Mouse (Mus musculus) ES-Bruce4 (cell line): Measurements from ENCODE around the gene Sh3rf3. TPM values are rescaled to one million over a fixed set of nuclear protein-coding genes. Genes with fewer than 3 reads are reported as not detected.

Experiments used
- H3K27ac ChIP-seq: 2 replicates; pipeline ENCODE4 v1.5.1; 2012; ENCODE audit warnings: low read length, inconsistent platforms; ENCODE audit not compliant: insufficient read depth
- H3K27me3 ChIP-seq: 2 replicates; pipeline ENCODE4 v1.6.1; 2012; ENCODE audit warnings: mild to moderate bottlenecking, low read length, inconsistent platforms; ENCODE audit not compliant: control insufficient read depth, poor library complexity, insufficient read depth, severe bottlenecking
- H3K36me3 ChIP-seq: 2 replicates; pipeline ENCODE4 v1.6.1; 2012; ENCODE audit warnings: inconsistent platforms, mild to moderate bottlenecking, low read length, moderate library complexity; ENCODE audit not compliant: control insufficient read depth, poor library complexity, insufficient read depth, severe bottlenecking
- H3K4me1 ChIP-seq: one replicate; pipeline ENCODE4 v1.8.1; 2011; ENCODE audit warnings: low read length; ENCODE audit not compliant: control insufficient read depth, insufficient read depth
- H3K4me3 ChIP-seq: 2 replicates; pipeline ENCODE4 v1.5.1; 2011; ENCODE audit warnings: low read depth, mild to moderate bottlenecking, low read length
- H3K9ac ChIP-seq: 2 replicates; pipeline ENCODE4 v1.6.1; 2012; ENCODE audit warnings: low read depth, mild to moderate bottlenecking, inconsistent platforms; ENCODE audit not compliant: poor library complexity, severe bottlenecking
- H3K9me3 ChIP-seq: replicated peaks from 2 replicates; pipeline ENCODE4 v1.6.1; 2012; ENCODE audit warnings: mild to moderate bottlenecking, low read length, inconsistent platforms; ENCODE audit not compliant: control insufficient read depth, poor library complexity, insufficient read depth, severe bottlenecking
- CTCF ChIP-seq: IDR thresholded peaks from one replicate; pipeline ENCODE4 v1.8.1; 2011; ENCODE audit warnings: low read depth, low read length
- EP300 ChIP-seq: IDR thresholded peaks from 2 replicates; pipeline ENCODE4 v1.6.1; 2011; ENCODE audit warnings: low read depth, low read length; ENCODE audit not compliant: insufficient read depth
- POLR2A ChIP-seq: IDR thresholded peaks from one replicate; pipeline ENCODE4 v1.8.1; 2011; ENCODE audit warnings: low read length; ENCODE audit not compliant: insufficient read depth
- polyA plus RNA-seq: library from polyadenylated mRNA; stranded (reverse); fragments of >200 nt; gene quantifications from 2 replicates; pipeline ENCODE4 v1.2.4, GENCODE M21; 2011; ENCODE audit warnings: low read depth; ENCODE audit not compliant: missing spikeins, insufficient read depth, insufficient read length

Sh3rf3 gene
- polyA plus RNA-seq, 1 experiment, result 0.55 TPM

GRCm38 (mm10) chr10:58944930-58945329 is 131.8 kb downstream of the Sh3rf3 start:
- no peaks in the 10 kb centered on the region for H3K27me3 ChIP-seq
- no peaks in the 10 kb centered on the region for H3K4me1 ChIP-seq
- H3K4me3 ChIP-seq, result no peak overlapping the region
- no peak overlapping the region for H3K9ac ChIP-seq
- TF ChIP-seq POLR2A, result no peak
- TF ChIP-seq CTCF, result no peak
- no peak for TF ChIP-seq EP300
- no peaks in the 10 kb centered on the region for H3K36me3 ChIP-seq
- H3K27ac ChIP-seq, result no peak overlapping the region
- 0 out of 2 replicates have a peak, but pooled peaks cover 3% of the 10 kb centered on the region for H3K9me3 ChIP-seq

GRCm38 (mm10) chr10:58949770-58950638 is 136.8 kb downstream of the Sh3rf3 start:
- TF ChIP-seq CTCF (no peak), POLR2A (no peak), EP300 (no peak)
- Histone ChIP-seq H3K9me3 (no peaks in the 10 kb centered on the region), H3K36me3 (no peaks in the 10 kb centered on the region), H3K9ac (no peak overlapping the region), H3K4me3 (no peak overlapping the region), H3K27ac (no peak overlapping the region), H3K4me1 (no peaks in the 10 kb centered on the region), H3K27me3 (0 out of 2 replicates have a peak, but pooled peaks cover 1% of the 10 kb centered on the region)

DNA sequence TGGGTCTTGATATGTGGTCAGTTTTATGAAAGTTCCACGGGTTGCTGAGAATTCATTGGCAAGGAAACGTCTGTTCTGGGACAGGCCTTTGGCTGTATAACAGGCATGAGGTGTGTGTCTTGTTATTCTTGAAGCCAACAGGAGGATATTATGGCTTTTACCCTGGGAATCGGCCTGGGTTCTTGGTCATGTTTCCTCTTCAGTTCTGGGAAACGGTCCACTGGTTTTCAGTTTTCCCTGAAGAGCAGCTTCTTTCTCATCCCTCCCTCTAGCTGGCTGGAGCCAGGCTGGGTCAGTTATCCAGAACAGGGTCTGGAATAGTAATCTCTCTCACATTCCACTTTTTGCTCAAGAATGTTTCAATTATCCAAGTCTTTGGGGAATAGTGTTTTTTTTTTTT is 147.0 kb downstream of the Sh3rf3 start:
- Histone ChIP-seq H3K27ac (no peak overlapping the region), H3K27me3 (no peaks in the 10 kb centered on the region), H3K9me3 (no peaks in the 10 kb centered on the region), H3K9ac (no peak overlapping the region), H3K4me3 (no peak overlapping the region), H3K4me1 (no peaks in the 10 kb centered on the region), H3K36me3 (no peaks in the 10 kb centered on the region)
- no peak for TF ChIP-seq EP300
- no peak for TF ChIP-seq CTCF
- TF ChIP-seq POLR2A, result no peak

DNA sequence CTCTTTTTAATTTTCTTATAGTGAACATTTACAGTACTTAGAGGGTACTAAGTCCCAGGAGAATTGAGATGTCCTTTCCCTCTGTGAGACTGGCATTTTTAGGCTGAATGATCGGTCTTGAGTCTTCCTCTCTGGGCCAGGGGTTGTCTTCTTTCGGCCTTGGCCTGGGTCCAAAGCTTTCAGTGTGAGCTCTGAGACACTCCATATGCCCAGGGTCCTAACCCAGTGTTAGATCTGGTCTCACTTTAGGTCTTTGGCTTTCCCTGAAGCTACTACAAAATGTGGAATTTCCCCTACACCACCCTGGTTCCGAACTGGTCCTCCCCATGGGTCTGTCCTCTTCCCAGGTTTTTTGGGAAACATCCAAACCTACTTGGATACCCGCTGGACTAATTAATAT is 155.1 kb downstream of the Sh3rf3 start:
- Histone ChIP-seq H3K27ac (no peak overlapping the region), H3K9me3 (no peaks in the 10 kb centered on the region), H3K27me3 (no peaks in the 10 kb centered on the region), H3K36me3 (no peaks in the 10 kb centered on the region), H3K4me3 (no peak overlapping the region), H3K4me1 (no peaks in the 10 kb centered on the region), H3K9ac (no peak overlapping the region)
- TF ChIP-seq EP300 (no peak), CTCF (no peak), POLR2A (no peak)

DNA sequence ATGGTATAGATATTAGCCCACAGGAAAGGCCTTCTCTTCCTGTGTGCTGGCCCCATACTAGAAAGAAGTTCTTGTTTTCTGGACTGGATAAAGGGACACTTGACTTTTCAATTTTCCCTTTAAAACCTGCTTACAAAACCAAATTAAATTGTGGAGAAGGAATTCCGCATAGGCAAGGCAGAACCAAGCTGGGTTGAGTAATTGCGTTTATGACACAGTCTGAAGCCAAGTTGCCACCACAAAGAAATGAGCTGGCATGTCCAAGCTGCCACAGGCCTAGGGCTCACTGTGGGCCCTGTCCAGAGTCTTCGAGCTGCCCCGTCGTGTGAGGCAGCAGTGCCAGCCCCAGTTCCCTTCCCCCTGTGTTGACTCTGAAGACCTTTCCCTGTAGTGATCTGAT is 156.2 kb downstream of the Sh3rf3 start:
- TF ChIP-seq CTCF (no peak), POLR2A (no peak), EP300 (no peak)
- Histone ChIP-seq H3K9ac (no peak overlapping the region), H3K9me3 (no peaks in the 10 kb centered on the region), H3K4me3 (no peak overlapping the region), H3K27me3 (no peaks in the 10 kb centered on the region), H3K4me1 (no peaks in the 10 kb centered on the region), H3K27ac (no peak overlapping the region), H3K36me3 (no peaks in the 10 kb centered on the region)

DNA sequence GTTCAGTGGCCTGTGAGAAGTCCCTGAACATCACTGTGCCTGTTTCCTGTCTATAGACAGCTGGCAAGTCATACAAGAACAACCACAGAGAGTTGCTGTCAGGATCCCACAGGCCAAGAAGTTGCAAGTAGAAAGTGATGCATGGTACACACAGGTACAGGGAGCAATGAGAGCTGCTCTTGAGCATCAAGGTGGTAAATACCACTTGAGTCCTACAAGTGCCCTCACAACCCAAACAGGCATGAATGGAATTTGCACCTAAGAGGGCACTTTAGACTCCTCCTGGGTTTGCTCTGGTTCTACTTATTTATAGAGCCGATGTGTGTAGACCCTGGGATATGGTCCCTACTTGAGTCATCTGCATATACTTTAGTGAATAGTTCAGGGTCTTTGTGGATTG is 159.0 kb downstream of the Sh3rf3 start:
- Histone ChIP-seq H3K27ac (no peak overlapping the region), H3K4me3 (no peak overlapping the region), H3K9me3 (no peaks in the 10 kb centered on the region), H3K4me1 (no peaks in the 10 kb centered on the region), H3K9ac (no peak overlapping the region), H3K27me3 (no peaks in the 10 kb centered on the region), H3K36me3 (no peaks in the 10 kb centered on the region)
- TF ChIP-seq EP300 (no peak), CTCF (no peak), POLR2A (no peak)
